Mouse (Mus musculus) megakaryocyte, adult 5-6 weeks (primary cell): ENCODE results near the gene Ptgis. TPM values are rescaled to one million over a fixed set of nuclear protein-coding genes. Genes with fewer than 3 reads are reported as not detected.

ENCODE experiments used
- ATAC-seq: 2 replicates; pipeline ENCODE4 v1.8.0; 2016; ENCODE audit warnings: mild to moderate bottlenecking, inconsistent platforms; ENCODE audit not compliant: poor library complexity, severe bottlenecking
- total RNA-seq, 2 experiments: library from RNA; stranded (forward) in 1 of 2; stranded (reverse) in 1 of 2; fragments of 153-499, 151-499 nt in 1 of 2; fragments of 221-1000, 200-1000 nt in 1 of 2; gene quantifications; 2 replicates each; pipeline versions ENCODE4 v1.2.3 to v1.2.4; 2015 to 2017

Ptgis gene
- total RNA-seq, 2 experiments from 2014 or later, result not detected

DNA sequence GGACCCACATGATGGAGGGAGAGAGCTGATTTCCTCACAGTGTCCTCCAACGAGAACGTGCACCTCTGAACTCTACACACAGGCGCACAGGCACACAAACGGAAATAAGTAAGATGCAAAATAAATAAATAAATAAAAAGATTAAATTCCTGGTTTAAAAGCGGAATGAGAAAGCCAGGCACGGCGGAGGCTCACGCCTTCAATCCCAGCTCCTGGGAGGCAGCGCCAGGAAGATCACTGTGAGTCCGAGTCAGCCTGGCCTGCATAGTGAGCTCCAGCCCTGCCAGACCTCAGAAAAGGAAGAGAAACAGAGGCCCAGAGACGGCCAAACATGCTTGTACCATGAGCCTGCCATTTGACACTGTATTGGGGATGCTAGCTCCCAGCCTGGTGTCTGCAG is 23.5 kb upstream of the Ptgis start:
- no peak for ATAC-seq

DNA sequence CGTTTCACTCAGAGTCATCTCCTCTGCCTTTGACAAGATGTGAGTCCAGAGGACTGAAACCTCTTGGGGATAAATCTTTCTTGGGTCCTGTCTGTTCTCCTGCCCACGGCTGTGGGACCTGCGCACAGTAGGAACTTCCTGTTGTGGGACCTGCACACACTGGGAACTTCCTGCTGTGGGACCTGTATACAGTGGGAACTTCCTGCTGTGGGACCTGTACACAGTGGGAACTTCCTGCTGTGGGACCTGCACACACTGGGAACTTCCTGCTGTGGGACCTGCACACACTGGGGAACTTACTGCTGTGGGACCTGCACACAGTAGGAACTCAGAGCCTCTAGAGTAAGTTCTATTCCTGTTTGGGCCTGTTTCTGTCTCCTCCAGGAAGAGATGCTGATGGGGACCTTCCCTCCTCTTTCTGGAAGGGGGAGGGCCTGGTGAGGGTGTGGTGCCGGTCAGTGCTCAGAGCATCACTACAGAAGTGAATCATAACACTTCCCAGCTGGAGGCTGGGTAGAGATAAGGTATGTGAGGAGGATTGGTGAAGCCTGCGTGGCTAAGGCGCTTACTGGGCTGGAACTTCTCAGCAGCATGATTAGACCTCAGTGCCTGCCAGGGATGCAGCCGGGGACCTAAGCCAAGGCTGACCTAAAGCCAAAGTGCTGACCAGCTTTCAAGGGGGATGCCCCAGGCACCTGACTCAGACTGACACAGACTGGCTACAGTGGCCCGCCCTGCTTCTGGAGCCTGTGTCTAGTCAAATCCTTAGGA is 22.8 kb upstream of the Ptgis start:
- ATAC-seq, result no peak

DNA sequence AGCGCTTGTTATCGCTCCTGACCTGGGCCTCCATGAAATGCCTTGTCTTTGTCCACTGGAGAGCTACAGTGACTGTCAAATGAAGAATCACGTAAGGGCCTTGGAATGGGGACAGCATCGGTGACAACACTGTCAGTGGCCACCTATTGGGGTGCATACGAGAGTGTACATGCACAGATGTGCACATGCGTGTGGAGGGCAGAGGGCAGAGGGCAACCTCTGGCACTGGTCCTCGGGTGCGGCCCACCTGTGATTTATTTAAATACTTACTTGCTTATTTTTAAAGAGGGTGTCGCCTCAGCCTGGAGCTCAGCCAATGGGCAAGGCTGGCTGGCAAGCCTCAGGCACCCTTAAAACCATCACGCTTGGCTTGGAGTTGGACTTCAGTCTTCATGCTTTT is 22.0 kb upstream of the Ptgis start:
- no peak for ATAC-seq

DNA sequence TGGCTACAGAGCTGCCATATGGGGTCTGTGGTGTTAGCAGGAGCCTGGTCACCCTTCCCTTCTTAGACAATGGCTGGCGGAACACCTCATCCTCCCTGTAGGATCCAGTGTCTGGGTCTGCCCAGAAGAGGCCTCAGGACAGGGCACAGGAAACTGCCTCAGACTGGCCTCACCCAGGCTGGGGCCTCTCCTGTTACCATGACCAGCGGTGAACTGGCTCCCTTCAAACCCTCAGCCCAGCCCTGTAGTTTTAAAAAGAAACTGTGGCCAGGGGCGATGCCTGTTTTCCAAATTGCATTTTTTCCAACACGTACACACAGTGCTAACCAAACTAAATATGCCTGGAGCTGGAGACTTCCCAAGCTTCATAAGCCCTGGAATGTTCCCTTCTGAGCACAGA is 20.7 kb upstream of the Ptgis start:
- ATAC-seq, result no peak

DNA sequence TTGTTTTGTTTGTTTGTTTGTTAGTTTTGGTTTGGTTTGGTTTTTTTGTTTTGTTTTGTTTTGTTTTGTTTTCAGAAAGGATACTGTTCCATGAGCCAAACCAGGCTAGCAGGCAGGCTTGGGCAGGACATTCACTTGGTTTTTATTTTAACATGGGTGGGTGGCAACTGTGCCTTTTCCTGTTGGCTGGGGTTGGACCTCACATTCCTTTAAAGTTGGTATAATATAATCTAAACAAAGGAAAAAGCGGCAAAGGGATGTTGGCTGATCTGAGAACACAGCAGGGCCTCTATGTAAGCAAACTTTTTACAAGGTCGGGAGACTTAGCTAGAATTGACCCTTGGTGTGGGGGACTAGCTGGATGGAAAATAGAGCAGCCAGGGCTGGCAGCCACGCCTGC is 17.4 kb upstream of the Ptgis start:
- no peak for ATAC-seq

DNA sequence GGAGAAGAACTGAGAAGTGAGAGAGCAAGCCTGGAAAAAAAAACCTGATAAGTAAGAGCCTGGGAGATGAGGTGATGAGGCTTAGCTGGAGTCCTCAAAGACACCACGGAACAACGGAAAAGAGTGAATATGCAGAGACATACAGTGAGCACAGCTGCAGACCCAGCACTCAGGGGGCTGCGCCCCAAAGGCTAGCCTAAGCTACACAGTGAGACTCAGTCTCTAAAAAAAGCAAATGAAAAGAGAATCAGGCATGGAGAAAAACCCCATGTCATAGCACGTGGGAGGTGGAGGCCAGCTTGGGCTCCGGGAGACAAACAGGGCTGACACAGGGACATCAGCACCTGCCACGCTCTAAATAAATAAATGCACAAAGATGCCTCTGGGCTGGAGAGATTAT is 14.4 kb upstream of the Ptgis start:
- ATAC-seq, result no peak

DNA sequence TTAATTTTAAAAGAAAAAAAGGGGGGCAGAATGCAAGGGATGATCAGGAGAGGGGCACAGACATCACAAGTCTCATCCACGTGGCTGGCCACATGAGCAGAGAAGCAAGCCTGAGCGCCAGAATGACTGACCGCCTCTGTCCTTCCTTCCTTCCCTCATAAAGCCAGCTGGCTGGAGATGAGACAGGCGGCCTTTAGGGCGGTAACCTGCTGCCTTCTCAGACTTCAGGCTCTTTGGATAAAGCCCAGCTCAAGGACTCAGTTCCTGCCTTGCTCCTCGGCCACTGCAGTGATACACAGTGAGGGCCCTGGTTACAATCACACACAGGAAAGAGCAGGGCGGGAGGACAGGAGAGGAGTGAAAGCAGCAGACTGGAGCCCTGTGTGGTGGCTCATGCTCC is 13.8 kb upstream of the Ptgis start:
- ATAC-seq, result no peak

DNA sequence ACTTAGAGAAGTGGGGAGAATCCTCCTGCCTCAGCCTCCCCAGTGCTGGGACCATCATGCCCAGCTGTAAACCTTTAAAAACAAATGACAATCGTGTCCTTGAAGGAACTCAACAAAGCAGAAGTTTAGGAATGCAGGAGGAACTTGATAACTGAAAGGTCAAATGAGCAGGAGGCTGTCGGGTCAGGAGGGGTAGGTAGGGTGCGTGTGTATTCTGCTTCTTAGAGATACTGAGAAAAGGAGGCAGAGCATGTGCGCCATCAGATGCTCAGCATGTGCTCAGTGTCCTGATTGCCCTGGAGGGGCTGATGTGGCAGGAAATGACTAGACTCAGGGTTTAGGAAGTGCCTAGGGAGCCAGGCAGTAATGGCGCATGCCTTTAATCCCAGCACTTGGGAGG is 13.1 kb upstream of the Ptgis start:
- no peak for ATAC-seq

DNA sequence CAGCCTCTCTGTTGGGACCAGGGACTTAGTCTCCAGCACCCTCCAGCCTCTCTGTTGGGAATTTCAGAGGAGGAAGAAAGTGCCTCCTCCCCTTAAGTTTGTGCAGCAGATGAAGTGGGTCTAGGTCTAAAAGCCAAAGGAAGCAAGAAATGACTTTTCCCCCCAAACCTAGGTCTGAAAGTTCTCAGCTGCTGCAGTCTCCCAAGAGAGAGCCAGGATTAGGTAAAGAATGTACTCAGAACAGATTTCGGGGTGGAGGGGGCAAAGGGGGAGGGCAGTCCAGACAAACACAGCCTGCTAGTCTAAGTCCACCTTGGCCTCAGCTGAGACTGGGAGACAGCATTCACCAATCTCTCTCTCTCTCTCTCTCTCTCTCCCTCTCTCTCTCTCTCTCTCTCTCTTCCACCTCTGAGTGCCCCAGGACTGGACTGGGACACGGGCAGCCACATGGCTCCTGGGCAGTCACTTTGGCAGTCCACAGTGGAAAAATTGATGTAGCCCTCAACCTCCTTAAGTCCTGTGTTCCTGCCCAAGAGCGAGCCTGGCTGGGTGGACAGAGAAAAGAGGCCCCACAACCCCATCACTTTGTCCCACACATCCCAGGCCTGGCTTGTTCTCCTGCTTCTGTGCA is 11.8 kb upstream of the Ptgis start:
- no peak for ATAC-seq

DNA sequence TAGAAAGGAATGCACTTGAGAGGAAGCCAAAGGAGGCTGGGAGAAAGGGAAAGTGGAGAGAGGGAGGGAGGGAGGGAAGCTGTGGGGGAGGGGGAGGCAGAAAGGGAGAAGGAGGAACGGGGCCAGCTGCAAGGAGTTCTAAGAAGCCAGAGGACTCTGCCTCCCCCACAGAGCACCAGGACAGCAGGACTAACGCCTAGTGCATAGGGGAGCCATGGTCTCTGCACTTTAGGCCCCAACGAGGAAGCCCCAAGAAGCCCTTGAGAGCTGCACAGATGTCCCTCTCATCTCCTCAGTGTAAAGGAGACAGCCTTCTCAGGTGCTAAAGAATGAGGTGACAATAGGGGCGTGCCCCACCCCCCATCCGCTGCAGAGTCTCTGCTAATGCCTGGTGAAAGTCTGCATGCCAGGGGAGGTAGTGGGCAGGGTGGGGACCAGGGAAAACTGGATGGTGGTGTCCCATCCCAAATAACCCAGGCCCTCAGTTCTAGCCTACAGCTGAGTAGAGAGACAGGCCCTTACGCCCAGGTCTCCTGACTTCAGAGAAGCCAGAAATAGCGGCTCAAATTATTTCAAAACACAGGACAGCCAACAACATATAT is 10.4 kb upstream of the Ptgis start:
- ATAC-seq, result no peak

DNA sequence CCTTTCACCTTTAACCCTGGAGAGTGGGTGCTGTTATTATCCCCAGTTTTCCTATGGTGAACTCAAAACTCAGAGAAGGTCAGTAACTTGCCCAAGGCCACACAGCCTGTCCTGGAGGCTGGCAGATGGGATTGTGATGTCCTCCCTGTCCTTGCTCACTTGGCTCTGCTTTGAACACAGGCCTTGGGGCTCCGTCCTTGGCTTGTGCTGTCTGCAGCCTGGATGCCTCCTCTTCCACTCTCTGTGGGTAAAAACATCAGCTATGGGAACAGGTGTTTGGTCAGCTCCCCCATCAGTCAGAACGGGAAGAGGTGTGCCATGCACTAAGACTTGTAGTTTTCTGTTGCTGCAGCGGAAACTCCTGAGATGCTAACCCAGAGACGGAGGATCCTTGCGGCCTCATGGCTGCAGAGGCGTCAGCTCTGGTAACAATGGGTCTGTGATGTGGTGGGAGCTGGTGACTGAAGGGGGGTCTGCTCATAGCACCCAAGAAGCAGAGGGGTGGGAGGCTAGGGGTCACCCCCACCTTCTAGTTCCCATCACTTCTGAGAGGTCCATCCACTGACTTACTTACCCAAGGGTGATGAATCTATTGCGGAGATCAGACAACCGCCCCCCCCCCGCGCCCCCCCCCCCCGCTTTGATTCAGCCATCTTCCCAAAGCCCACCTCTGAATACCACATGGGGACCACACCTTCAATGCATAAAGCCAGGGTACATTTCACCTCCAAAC is 9.8 kb upstream of the Ptgis start:
- no peak for ATAC-seq

DNA sequence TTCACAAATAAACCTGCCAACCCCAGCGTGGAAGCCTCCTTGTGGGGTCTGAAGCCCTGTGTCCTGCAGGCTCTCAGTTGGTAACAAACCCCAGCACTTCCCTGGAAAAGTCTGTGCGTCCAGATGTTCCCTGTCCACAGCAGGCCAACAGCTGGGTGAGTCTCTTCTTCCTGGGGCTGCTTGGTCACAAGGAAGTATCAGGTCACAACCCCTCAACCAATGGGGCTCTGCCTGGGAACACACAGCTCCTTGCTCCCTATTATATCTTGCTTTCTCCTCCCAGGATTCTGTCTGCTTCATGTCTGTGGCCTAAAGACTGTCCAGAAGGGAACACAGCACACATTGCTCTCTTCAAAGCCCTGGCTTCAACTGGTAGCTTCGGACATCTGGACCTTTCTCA is 9.2 kb upstream of the Ptgis start:
- no peak for ATAC-seq

DNA sequence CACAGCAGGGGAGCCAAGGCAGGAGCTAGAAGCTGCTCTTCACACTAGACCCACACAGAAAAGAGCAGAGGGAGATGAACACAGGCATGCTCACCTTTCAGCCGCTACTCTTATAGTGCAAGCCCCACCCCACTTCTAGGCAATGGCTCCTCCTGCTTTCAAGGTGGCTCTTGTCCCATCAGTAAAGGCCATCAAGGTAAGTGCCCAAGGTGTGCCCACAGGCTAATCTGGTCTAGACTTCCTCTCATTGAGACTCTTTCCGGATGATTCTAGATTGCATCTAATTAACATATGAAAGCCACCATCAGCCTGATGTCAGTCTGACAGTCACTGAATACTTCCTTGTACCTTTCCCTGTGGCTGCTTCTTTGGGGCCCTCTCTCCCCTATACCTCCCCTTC is 7.4 kb upstream of the Ptgis start:
- no peak for ATAC-seq

DNA sequence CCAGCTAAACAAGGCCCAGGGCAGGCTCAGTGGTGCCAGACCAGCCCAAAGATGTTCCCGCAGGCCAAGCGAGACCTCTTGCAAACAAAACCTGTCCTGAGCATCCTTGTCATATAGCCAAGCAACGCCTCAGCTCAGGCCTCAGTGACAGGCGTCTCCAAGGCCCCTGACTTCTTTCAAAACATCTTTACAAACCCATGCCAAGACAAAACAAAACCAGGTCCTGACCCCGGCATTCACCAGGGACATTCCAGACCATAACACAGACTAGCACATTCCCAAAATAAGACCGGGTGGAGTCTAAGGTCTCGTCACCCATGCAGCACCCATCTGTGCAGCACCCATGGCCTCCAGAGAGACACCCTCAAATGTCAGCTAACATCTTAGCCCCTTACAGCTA is 6.3 kb upstream of the Ptgis start:
- ATAC-seq, result no peak

DNA sequence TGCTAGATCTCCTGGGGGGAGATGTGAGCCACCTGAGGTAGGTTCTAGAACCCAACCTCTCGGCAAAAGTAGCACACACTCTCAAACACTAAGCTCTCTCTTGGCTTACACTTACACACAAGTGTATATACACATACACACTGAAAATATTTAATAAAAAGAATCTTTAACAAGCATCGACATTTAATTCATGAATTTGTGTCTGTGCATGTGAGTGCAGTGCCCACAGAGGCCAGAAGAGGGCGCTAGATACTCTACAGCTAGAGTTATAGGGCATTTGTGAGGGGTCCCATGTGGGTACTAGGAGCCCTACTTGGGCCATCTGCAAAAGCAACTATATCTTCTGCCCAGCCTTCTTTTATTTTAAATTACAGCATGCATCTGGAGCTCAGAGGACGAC is 4.5 kb upstream of the Ptgis start:
- ATAC-seq, result no peak

DNA sequence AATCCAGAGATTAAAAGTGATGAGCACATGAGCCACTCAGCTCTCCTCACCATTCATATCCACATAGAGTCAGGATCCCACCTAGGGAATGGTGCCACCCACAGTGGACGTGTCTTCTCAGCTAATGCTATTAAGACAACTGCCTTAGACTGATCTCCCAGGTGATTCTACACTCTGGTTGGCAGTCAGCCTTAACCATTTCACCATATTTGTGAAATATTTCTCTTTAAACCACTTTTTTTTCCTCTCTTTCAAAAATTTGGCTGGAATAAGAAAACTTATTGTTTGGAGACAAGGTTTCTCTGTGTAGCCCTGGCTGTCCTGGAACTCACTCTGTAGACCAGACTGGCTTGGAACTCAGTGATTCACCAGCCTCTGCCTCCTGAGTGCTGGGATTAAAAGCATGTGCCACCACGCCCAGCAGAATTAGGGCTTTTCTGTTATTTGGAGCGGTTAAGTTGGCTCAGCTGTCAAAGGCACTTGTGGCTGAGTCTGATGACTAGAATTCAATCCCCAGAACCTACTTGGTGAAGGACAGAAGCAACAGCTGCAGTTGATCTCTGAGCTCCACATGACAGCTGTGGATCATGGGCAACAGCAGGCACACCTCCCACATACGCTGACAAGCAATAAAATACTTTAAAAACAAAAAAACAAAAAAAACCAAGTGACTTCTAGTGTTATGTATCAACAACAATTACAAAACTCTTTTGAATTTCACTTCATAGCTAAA is 3.6 kb upstream of the Ptgis start:
- ATAC-seq, result no peak

DNA sequence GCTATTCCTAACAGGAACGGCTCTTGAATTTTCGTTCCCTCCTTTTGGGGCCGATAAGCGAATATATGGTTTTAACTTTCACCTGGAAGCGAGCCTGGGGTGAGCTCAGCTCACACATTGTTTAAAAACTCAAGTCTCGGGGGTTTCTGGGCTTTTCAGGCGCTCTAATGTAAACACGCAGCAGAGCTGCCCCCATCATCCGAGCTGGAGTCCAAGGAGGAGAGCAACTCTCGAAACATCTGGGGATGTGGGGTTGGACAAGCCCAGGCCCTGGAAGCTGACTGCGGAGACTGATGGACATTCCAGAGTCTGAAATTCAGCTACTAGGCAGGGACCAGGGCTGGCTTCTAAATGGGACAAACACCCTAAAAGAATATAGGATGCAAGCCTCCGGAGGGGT is 1.1 kb downstream of the Ptgis start:
- ATAC-seq, result no peak

DNA sequence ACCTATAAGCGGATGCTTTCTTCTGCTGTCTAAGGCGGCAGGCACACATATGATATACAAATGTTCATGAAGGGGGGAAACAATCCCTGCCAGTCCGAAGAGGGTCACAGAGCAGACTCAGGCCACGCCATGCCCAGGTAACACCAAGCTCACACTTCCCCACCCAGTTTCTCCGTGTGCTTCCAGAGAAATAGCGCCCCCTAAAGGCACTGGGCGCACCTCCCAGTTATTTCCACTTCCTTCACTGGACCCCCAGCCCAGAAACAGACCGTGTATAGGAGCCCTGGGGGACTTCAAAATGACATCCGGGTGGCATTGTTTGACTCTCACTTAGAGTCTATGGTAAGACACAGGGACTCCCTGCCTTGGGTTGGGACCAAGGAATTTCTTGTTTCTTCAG is 3.2 kb downstream of the Ptgis start:
- no peak for ATAC-seq

DNA sequence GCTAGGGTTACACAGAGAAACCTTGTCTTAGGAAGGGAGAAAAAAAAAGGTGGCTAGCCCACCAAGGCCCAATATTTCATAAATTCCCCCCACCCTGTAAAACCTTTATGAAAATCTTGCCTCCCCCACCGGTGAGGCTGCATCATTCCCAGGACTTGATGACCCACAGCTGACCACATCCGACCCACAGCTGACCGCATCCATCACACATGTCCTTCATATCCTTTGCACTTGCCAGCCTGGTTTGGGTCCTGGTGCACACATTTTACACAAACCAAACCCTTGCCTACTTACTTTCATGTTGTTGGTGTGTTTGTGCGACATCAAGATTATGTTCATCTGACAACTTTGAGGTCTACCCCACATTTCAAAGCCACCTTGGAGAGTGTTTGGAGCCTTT is 4.2 kb downstream of the Ptgis start:
- ATAC-seq, result no peak

DNA sequence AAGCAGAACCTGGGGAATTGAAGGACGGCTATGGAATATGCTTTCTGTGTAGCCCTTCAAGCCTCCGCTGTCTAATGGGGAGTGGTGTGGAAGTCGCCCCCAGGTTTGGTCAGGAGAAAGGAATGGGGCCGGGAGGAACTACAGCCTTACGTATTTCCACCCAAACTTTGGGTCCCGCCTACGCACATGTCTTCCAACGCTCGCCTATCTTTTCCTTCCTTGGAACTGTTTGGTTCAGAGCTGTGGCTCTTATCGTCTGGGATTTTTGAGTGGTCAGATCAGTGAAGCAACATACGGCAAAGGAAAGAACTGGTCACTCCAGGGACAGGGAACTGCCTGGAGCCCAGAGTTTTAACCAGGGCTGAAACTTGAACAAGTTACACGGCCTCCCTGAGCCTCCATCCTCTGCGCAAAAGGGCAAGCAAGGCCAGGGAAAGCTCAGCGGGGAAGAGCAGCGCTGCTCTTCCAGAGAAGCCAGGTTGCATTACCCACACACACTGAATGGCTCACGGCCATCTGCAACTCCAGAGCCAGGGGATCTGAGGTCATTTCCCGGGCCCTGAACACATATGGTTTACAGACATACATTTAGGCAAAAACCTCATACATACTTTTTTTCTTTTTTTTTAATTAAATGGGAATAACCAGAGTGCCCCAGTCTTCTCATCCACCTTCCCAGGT is 4.9 kb downstream of the Ptgis start:
- no peak for ATAC-seq

DNA sequence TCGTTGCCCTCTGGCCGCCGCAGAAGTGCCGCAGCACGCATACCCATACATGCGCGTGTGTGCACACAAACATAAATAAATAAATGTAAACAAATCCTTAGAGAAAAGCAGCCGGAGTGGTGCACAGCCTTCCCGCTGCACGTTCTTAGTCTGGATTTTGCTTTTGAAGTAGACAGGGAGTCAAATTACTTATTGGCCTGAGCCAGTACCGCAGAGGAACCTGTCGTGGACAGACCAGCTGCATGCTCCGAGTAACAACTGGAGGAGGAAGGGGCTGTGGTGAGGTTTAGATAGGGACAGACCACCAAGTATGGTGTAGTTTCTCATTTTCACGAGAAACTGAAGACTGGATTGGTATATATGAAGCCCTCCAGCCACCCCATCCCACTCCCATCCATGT is 6.6 kb downstream of the Ptgis start:
- no peak for ATAC-seq
